Mouse (Mus musculus) forebrain, embryonic 15.5 days (tissue): ENCODE data around the gene Kif17. TPM values are rescaled to one million over a fixed set of nuclear protein-coding genes. Genes with fewer than 3 reads are reported as not detected.

Experiments
- ATAC-seq: fragments of 200-750 bp; cut with Nextera tagmentation; replicated peaks from 2 replicates; pipeline ENCODE4 v1.8.0; 2017; ENCODE audit warnings: mild to moderate bottlenecking, moderate TSS enrichment, moderate library complexity
- H3K27ac ChIP-seq: fragments of 300-500 bp; sonication (generic); replicated peaks from 2 replicates; pipeline ENCODE4 v1.5.1; 2015; ENCODE audit warnings: mild to moderate bottlenecking, inconsistent platforms
- H3K27me3 ChIP-seq: fragments of 300-500 bp; sonication (generic); 2 replicates; pipeline ENCODE4 v1.6.1; 2015; ENCODE audit warnings: inconsistent platforms
- H3K36me3 ChIP-seq: fragments of 300-500 bp; sonication (generic); 2 replicates; pipeline ENCODE4 v1.6.1; 2015; ENCODE audit warnings: mild to moderate bottlenecking, inconsistent platforms
- H3K4me1 ChIP-seq: fragments of 300-500 bp; sonication (generic); 2 replicates; pipeline ENCODE4 v1.6.1; 2015; ENCODE audit warnings: inconsistent platforms
- H3K4me2 ChIP-seq: fragments of 300-500 bp; sonication (generic); replicated peaks from 2 replicates; pipeline ENCODE4 v1.6.1; 2015; ENCODE audit warnings: mild to moderate bottlenecking, inconsistent platforms
- H3K4me3 ChIP-seq: fragments of 300-500 bp; sonication (generic); 2 replicates; pipeline ENCODE4 v1.5.1; 2015; ENCODE audit warnings: mild to moderate bottlenecking, inconsistent platforms
- H3K9ac ChIP-seq: fragments of 300-500 bp; sonication (generic); replicated peaks from 2 replicates; pipeline ENCODE4 v1.6.1; 2015; ENCODE audit warnings: mild to moderate bottlenecking, inconsistent platforms
- H3K9me3 ChIP-seq: fragments of 300-500 bp; sonication (generic); 2 replicates; pipeline ENCODE4 v1.6.1; 2016; ENCODE audit warnings: inconsistent platforms
- WGBS: fragments of 180-500 bp; shearing (Covaris S2); methylation state at CpG from one replicate; pipeline ENCODE4 v1.1.7; 2015; ENCODE audit warnings: mixed read lengths; 5-methylcytosine and 5-hydroxymethylcytosine counted together
- polyA plus RNA-seq: library from polyadenylated mRNA; unstranded; fragments of >200 nt; fragmentation: Nextera tagmentation; extraction: Ambion mirVana; gene quantifications from 2 replicates; pipeline ENCODE4 v1.2.1, GENCODE M21; 2015

The Kif17 gene
- 1.4 and 1.6 TPM in 2 replicates for polyA plus RNA-seq

DNA sequence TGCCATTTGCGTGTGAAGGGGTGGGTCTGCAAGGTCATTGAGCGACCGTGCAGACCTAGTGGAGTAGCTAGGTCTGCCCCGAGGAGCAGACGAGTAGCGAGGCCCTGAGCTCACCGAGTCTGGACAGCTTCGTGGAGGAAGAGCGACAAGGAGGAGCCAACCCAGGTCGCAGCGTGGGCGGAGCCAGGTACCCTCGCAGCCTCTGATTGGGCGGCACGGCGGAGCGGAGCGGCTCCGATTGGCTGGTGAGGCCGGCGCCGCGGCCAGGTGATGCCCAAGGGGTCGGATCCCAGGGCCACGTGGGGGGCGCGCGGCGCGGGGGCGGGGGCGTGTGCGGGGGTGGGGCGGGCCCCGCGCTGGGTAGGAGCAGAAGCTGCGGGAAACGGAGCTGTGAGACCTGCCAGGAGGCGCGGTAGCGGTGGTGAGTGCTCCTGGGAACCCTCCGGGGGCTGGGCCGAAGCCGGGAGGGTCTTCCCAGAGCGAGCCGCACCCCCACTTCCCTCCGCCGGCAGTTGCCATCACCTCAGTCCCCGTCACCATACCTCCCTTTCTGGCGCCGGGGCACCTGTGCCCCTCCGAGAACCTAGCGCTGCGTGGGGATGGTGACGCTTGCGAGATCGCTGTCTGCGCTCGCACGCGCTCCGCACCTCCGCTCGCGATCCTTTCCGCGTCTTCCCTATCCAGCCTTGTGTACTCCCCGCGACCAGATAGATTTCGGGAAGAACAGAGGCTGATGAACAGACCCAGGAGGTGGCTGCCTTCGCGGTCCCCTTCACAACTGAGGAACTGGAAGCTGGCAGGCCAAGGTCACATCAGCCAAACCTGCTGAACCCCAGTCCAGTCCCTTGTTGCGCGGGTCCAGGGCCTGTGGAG, at the start of gene Kif17, which contains the start of gene Sh2d5:
Gene Kif17, plus strand, starts transcription at position 348 of the 873 bp plus-strand sequence.
Gene Sh2d5, plus strand, starts transcription at position 316 of the 873 bp plus-strand sequence.
- peak; percentile 90 for ATAC-seq
- H3K9ac ChIP-seq, result peak within 1 kb of the TSS; percentile 64
- H3K9me3 ChIP-seq, result no peaks in the 10 kb centered on the region
- peak within 1 kb of the TSS; percentile 61 for H3K4me3 ChIP-seq
- peaks cover 25% of the 10 kb centered on the region for H3K36me3 ChIP-seq
- 0 out of 2 replicates have a peak within 1 kb of the TSS, but pooled peaks have one; percentile 23 for H3K27ac ChIP-seq
- peaks cover 32% of the 10 kb centered on the region for H3K4me1 ChIP-seq
- WGBS, result under 1% methylated on average over 71 of the region's 74 CpGs
- peak within 1 kb of the TSS; percentile 97 for H3K4me2 ChIP-seq
- H3K27me3 ChIP-seq, result peaks cover 15% of the 10 kb centered on the region; the same call in 1 of the 2 replicates

- H3K9me3 ChIP-seq, result no peaks in the 10 kb centered on the region
- H3K4me2 ChIP-seq, result no peak overlapping the region
- no peak for ATAC-seq
- no peak overlapping the region for H3K27ac ChIP-seq
- no peak overlapping the region for H3K4me3 ChIP-seq
- H3K9ac ChIP-seq, result no peak overlapping the region
- H3K4me1 ChIP-seq, result no peaks in the 10 kb centered on the region
- H3K27me3 ChIP-seq, result no peaks in the 10 kb centered on the region
- peaks cover 82% of the 10 kb centered on the region for H3K36me3 ChIP-seq
- 93% methylated on average over 3 of the region's 3 CpGs for WGBS
These were observed 49.5 kb upstream of the Kif17 start for GRCm38 (mm10) chr4:138200769-138201168.

DNA sequence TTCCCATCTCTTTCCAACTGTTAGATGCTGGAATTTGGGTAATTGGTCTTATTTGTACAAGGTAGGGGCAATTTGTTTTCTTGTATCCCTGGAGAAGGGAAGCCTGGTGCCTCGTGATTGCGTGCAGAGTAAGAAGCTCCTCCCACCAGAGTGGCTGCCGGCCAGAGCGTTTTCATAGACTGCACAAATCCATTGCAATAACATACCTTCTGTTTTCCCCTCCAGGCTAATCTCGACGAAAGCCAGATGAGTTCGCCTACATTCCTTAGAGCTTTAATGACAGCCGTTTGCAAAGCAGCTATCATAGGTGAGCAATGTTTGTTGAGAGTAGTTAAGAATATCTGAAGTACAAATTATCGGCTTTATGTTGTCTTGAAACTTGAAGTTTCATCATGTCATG, 48.5 kb upstream of the Kif17 start:
- H3K9me3 ChIP-seq, result no peaks in the 10 kb centered on the region
- 86% methylated on average over 9 of the region's 9 CpGs for WGBS
- no peak overlapping the region for H3K4me2 ChIP-seq
- no peak overlapping the region for H3K4me3 ChIP-seq
- no peaks in the 10 kb centered on the region for H3K4me1 ChIP-seq
- H3K27me3 ChIP-seq, result no peaks in the 10 kb centered on the region
- peaks cover 80% of the 10 kb centered on the region for H3K36me3 ChIP-seq
- no peak for ATAC-seq
- H3K9ac ChIP-seq, result no peak overlapping the region
- no peak overlapping the region for H3K27ac ChIP-seq

DNA sequence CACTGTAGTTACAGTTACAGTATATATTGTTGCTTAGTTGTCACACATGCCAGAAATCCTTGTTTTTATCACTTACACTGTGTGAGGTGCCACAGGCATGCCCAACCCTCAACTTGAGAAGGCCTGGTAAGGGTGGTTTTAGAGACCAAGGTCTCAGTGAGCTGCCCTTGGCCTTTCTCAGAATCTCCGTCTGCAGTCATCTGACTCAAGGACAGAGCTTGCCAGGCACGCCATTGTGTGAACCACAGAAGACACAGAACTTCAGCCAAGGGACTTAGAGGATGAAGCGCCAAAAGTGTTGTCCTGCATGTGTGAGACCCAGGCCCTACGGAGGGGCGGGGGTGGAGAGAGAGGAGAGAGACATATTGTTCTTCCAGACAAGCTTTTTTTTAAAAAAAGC, 40.1 kb upstream of the Kif17 start:
- Histone ChIP-seq H3K27ac (no peak overlapping the region), H3K4me1 (no peaks in the 10 kb centered on the region), H3K4me2 (no peak overlapping the region), H3K9ac (no peak overlapping the region), H3K4me3 (no peak overlapping the region), H3K9me3 (no peaks in the 10 kb centered on the region), H3K27me3 (no peaks in the 10 kb centered on the region), H3K36me3 (peaks cover 45% of the 10 kb centered on the region)
- WGBS, result 92% methylated on average over 5 of the region's 5 CpGs
- ATAC-seq, result no peak

DNA sequence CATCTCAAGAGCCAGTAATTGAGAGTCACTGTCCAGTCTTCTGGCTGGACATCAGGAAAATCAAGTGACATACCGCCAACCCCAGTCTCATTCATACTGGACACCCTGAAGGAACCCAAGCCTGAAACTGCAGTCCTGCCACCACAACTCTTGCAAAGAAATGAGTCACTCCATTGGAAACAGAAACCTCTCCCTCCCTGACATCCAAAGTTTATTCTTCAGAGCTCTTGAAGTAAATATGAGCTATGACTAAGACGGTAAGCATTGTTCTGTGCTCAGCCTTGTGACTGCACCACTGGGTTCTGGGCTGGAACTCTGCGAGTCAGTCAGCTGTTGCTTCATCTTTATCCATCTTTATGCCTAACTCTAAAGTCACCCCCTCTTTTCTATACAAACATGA, 36.4 kb upstream of the Kif17 start:
- Histone ChIP-seq H3K9ac (no peak overlapping the region), H3K27ac (no peak overlapping the region), H3K27me3 (no peaks in the 10 kb centered on the region), H3K36me3 (peaks cover 13% of the 10 kb centered on the region), H3K4me2 (no peak overlapping the region), H3K4me1 (peaks cover 21% of the 10 kb centered on the region), H3K9me3 (no peaks in the 10 kb centered on the region), H3K4me3 (no peak overlapping the region)
- no peak for ATAC-seq
- WGBS, result 87% methylated on average over 3 of the region's 3 CpGs

GRCm38 (mm10) chr4:138215671-138216199, 34.5 kb upstream of the Kif17 start:
- no peaks in the 10 kb centered on the region for H3K36me3 ChIP-seq
- WGBS, result 45% methylated on average over 13 of the region's 13 CpGs
- no peak for ATAC-seq

DNA sequence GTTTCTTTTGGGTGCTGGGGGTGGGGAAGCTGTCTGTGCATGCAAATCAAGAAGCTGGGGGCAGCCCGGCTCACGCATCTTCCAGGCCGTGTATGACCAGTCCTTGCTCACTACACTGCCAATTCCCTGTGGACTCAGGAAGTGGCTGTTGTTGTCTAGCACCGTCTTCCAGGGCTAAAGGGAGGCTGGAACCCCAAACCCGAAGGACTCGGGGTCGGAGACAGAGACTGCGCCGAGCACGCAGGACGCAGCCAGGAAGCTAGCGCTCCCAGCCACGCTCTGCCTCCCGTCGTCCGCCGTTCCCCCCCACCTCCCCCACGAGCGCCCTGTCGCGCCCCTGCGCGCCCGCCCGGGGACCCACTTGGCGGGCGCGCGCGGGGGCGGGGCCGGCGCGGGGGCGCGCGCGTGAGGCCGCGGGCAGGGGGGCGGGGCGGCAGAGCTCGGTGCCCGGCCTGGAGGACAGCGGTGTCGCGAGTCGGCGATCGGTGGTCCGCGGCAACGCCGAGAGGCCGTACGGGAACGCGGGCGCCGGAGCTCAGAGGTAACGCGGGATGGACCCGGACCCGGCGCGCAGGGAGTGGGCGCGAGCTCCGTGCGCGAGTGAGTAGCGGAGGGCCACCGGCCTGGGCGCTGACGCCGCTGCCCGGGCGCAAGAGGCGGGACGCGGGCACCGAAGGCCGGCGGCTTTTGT, 33.9 kb upstream of the Kif17 start, which contains the start of gene Hp1bp3:
Gene Hp1bp3, plus strand, starts transcription at position 97 of the 691 bp plus-strand sequence.
- ATAC-seq, result peak; percentile 65
- H3K27me3 ChIP-seq, result no peaks in the 10 kb centered on the region
- H3K4me1 ChIP-seq, result peaks cover 35% of the 10 kb centered on the region
- peak within 1 kb of the TSS; percentile 98 for H3K27ac ChIP-seq
- H3K4me2 ChIP-seq, result peak within 1 kb of the TSS; percentile 70
- H3K4me3 ChIP-seq, result peak within 1 kb of the TSS; percentile 73
- no peaks in the 10 kb centered on the region for H3K9me3 ChIP-seq
- under 1% methylated on average over 70 of the region's 84 CpGs for WGBS
- H3K9ac ChIP-seq, result peak within 1 kb of the TSS; percentile 87
- H3K36me3 ChIP-seq, result no peaks in the 10 kb centered on the region

More at GRCm38 (mm10) chr4:138215671-138216199, 34.5 kb upstream of the Kif17 start:
- H3K4me3 ChIP-seq, result peak overlapping the region; percentile 73
- peak overlapping the region; percentile 87 for H3K9ac ChIP-seq
- no peaks in the 10 kb centered on the region for H3K27me3 ChIP-seq
- peak overlapping the region; percentile 59 for H3K4me2 ChIP-seq
- H3K9me3 ChIP-seq, result no peaks in the 10 kb centered on the region
- H3K27ac ChIP-seq, result peak overlapping the region; percentile 98
- peaks cover 35% of the 10 kb centered on the region for H3K4me1 ChIP-seq

DNA sequence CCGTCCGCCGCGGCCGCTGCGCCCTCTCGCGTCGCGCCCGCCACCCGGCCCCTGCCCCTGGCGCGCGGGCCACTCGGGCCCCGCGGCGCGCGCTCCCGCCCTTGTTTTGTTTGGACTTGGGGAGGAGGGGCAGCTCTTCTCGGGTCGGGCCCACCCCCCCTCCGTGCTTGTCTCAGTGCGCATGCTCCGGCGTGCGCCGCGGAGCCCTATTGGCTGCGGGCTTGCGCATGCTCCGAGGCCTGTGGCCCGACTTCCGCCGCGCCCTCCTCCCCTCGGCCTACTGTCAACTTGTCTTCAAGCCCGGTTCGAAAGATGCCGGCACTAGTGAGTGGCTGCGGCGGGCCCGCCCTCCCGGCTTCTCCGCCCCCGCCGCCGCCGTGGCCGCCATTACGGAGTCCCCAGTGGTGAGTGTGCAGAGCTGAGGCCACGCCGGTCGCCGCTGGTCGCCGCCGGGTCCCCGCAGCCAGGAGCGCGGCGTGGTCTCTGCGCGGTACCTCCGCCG, 33.3 kb upstream of the Kif17 start:
- Histone ChIP-seq H3K9ac (peak overlapping the region; percentile 87), H3K9me3 (no peaks in the 10 kb centered on the region), H3K4me3 (peak overlapping the region; percentile 73), H3K27ac (peak overlapping the region; percentile 98), H3K4me1 (peaks cover 35% of the 10 kb centered on the region), H3K4me2 (peak overlapping the region; percentile 70), H3K36me3 (peaks cover under 1% of the 10 kb centered on the region), H3K27me3 (no peaks in the 10 kb centered on the region)
- peak; percentile 97 for ATAC-seq
- WGBS, result under 1% methylated on average over 68 of the region's 68 CpGs

- no peaks in the 10 kb centered on the region for H3K9me3 ChIP-seq
- H3K27me3 ChIP-seq, result no peaks in the 10 kb centered on the region
- peak; percentile 39; the same call in 1 of the 2 replicates for ATAC-seq
- peaks cover 35% of the 10 kb centered on the region for H3K4me1 ChIP-seq
- peak overlapping the region; percentile 84 for H3K9ac ChIP-seq
- H3K4me3 ChIP-seq, result peak overlapping the region; percentile 73
- peak overlapping the region; percentile 98 for H3K27ac ChIP-seq
- H3K36me3 ChIP-seq, result peaks cover 6% of the 10 kb centered on the region
- under 1% methylated on average over 36 of the region's 36 CpGs for WGBS
- peak overlapping the region; percentile 70 for H3K4me2 ChIP-seq
These were observed 32.8 kb upstream of the Kif17 start for GRCm38 (mm10) chr4:138217441-138217840.

- H3K27me3 ChIP-seq, result no peaks in the 10 kb centered on the region
- H3K27ac ChIP-seq, result peak overlapping the region; percentile 98; the same call in 1 of the 2 replicates
- H3K9ac ChIP-seq, result peak overlapping the region; percentile 84
- peak overlapping the region; percentile 73 for H3K4me3 ChIP-seq
- no peak for ATAC-seq
- peak overlapping the region; percentile 70 for H3K4me2 ChIP-seq
- no peaks in the 10 kb centered on the region for H3K9me3 ChIP-seq
- peaks cover 12% of the 10 kb centered on the region for H3K36me3 ChIP-seq
- 80% methylated on average over 11 of the region's 11 CpGs for WGBS
- H3K4me1 ChIP-seq, result peaks cover 35% of the 10 kb centered on the region
These were observed 32.1 kb upstream of the Kif17 start for GRCm38 (mm10) chr4:138217951-138218685.

GRCm38 (mm10) chr4:138219331-138219730, 30.9 kb upstream of the Kif17 start:
- 86% methylated on average over 5 of the region's 5 CpGs for WGBS
- H3K9ac ChIP-seq, result no peak overlapping the region

More at GRCm38 (mm10) chr4:138219331-138219730, 30.9 kb upstream of the Kif17 start:
- no peaks in the 10 kb centered on the region for H3K27me3 ChIP-seq
- H3K9me3 ChIP-seq, result no peaks in the 10 kb centered on the region
- H3K27ac ChIP-seq, result no peak overlapping the region
- ATAC-seq, result no peak
- H3K4me3 ChIP-seq, result no peak overlapping the region
- H3K36me3 ChIP-seq, result peaks cover 25% of the 10 kb centered on the region
- no peak overlapping the region for H3K4me2 ChIP-seq
- peaks cover 35% of the 10 kb centered on the region for H3K4me1 ChIP-seq
